Mouse (Mus musculus): ENCODE results near the gene Gm49510. TPM values are rescaled to one million over a fixed set of nuclear protein-coding genes. Genes with fewer than 3 reads are reported as not detected.

The Gm49510 gene
- 0.02 TPM in 1 of 2 replicates, not detected in the other for polyA plus RNA-seq (2012; rRNA removed)

GRCm38 (mm10) chr15:78899409-78899739, at the start of gene Gm49510:
Gene Gm49510 (plus strand): TSS chr15:78899667.

GRCm38 (mm10) chr15:78855303-78855965, 44.0 kb upstream of the Gm49510 start, which contains the start of gene Lgals2:
Gene Lgals2 (minus strand): TSS chr15:78855529.

GRCm38 (mm10) chr15:78876991-78877809, 22.3 kb upstream of the Gm49510 start, which contains the start of gene Gga1:
Gene Gga1 (plus strand): TSS chr15:78877190.

GRCm38 (mm10) chr15:78899740-78900584, 495 bp downstream of the Gm49510 start, which contains the start of gene Sh3bp1:
Gene Sh3bp1 (plus strand): TSS chr15:78899768.

GRCm38 (mm10) chr15:78913632-78914090, 14.2 kb downstream of the Gm49510 start, which contains the start of gene Pdxp:
Gene Pdxp (plus strand): TSS chr15:78913919.

GRCm38 (mm10) chr15:78926021-78926919, 26.8 kb downstream of the Gm49510 start, which contains the start of gene Lgals1:
Gene Lgals1 (plus strand): TSS chr15:78926725.

GRCm38 (mm10) chr15:78934784-78935320, 35.4 kb downstream of the Gm49510 start, which contains the start of gene Nol12:
Gene Nol12 (plus strand): TSS chr15:78934933.

GRCm38 (mm10) chr15:78947657-78948056, 48.2 kb downstream of the Gm49510 start, which contains the start of gene Triobp:
Gene Triobp (plus strand): TSS chr15:78947724.

Other genes with a start within 250 kb of the Gm49510 start
- not detected in 2 replicates for gene Elfn2, start 180.9 kb upstream of the Gm49510 start, polyA plus RNA-seq (2012; rRNA removed)
- 2.8 and 3.6 TPM in 2 replicates for gene Mfng, start 126.2 kb upstream of the Gm49510 start, polyA plus RNA-seq (2012; rRNA removed)
- 1.7 and 2.2 TPM in 2 replicates for gene Card10, start 96.6 kb upstream of the Gm49510 start, polyA plus RNA-seq (2012; rRNA removed)
- 6.2 and 7.9 TPM in 2 replicates for gene Cdc42ep1, start 57.0 kb upstream of the Gm49510 start, polyA plus RNA-seq (2012; rRNA removed)
- 8.4 TPM in 2 replicates for gene Lgals2, start 44.1 kb upstream of the Gm49510 start, polyA plus RNA-seq (2012; rRNA removed)
- gene Gga1, start 22.5 kb upstream of the Gm49510 start, polyA plus RNA-seq (2012; rRNA removed) = 15.0 and 16.5 TPM in 2 replicates
- 19.5 and 23.1 TPM in 2 replicates for gene Sh3bp1, start 101 bp downstream of the Gm49510 start, polyA plus RNA-seq (2012; rRNA removed)
- 7.9 and 9.4 TPM in 2 replicates for gene Pdxp, start 14.3 kb downstream of the Gm49510 start, polyA plus RNA-seq (2012; rRNA removed)
- gene Lgals1, start 27.1 kb downstream of the Gm49510 start, polyA plus RNA-seq (2012; rRNA removed) = 463 and 475 TPM in 2 replicates
- gene Nol12, start 35.3 kb downstream of the Gm49510 start, polyA plus RNA-seq (2012; rRNA removed) = 14.5 and 16.3 TPM in 2 replicates
- 18.0 and 18.1 TPM in 2 replicates for gene Triobp, start 48.1 kb downstream of the Gm49510 start, polyA plus RNA-seq (2012; rRNA removed)
- 61.4 and 66.7 TPM in 2 replicates for gene H1f0, start 128.8 kb downstream of the Gm49510 start, polyA plus RNA-seq (2012; rRNA removed)
- 0.19 and 0.29 TPM in 2 replicates for gene Galr3, start 142.2 kb downstream of the Gm49510 start, polyA plus RNA-seq (2012; rRNA removed)
- gene Ankrd54, start 163.2 kb downstream of the Gm49510 start, polyA plus RNA-seq (2012; rRNA removed) = 33.1 and 40.3 TPM in 2 replicates
- gene Eif3l, start 175.5 kb downstream of the Gm49510 start, polyA plus RNA-seq (2012; rRNA removed) = 93.1 and 113 TPM in 2 replicates
- 1.4 and 1.6 TPM in 2 replicates for gene Micall1, start 209.2 kb downstream of the Gm49510 start, polyA plus RNA-seq (2012; rRNA removed)
- gene Polr2f, start 241.3 kb downstream of the Gm49510 start, polyA plus RNA-seq (2012; rRNA removed) = 120 and 139 TPM in 2 replicates
- gene 1700088E04Rik, start 241.6 kb downstream of the Gm49510 start, polyA plus RNA-seq (2012; rRNA removed) = 0.21 and 0.23 TPM in 2 replicates